ENCODE assay signal across 22 mouse cellular contexts in the genomic region with DNA sequence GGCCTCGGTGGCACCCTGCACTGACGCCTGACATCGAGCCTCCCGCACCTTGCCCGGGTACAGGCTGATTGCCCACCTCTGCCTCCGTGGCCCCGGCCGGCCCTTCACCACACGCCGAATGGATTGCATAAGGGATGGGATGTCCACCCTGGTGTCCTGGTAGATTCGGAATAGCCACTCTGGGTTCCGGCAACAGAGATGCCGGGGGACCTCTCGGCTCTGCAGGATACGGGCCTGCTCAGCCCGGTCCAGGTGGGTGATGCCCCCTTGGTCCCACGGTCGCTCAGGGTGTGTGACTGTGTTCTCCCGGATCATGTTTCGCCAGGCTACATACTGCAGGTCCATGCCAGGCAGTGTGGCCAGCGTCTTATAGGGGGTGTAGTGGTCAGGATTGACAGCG. TPM values are rescaled to one million over a fixed set of nuclear protein-coding genes. Genes with fewer than 3 reads are reported as not detected.
A peak's percentile ranks its signal among the peaks of the same experiment; 100 is the strongest.
DNase-seq lines count a peak whose midpoint lies in the region; ATAC-seq and TF ChIP-seq lines count a peak whose summit lies in the region.
"Had no signal": no experiment of that assay in that cellular context is flagged by ENCODE, and none has a peak within 500 bp of the region (broad histone marks: within the 10 kb centered on the region; RNA-seq: fewer than 3 reads in every experiment).

No protein-coding gene starts in this region.

- ATAC-seq in forebrain, postnatal 0 days: no peak
- no peak for ATAC-seq in forebrain, embryonic 11.5 days (replicated peaks; ENCODE audit: low FRiP score)
- ATAC-seq in kidney, embryonic 14.5 days (ENCODE audit: low FRiP score, low TSS enrichment): 0 out of 2 replicates have a peak, but pooled peaks have one; percentile 13
- ATAC-seq in neural tube, embryonic 15.5 days (ENCODE audit: low FRiP score): no peak
- ATAC-seq: activated CD4-positive, CD25-positive, alpha-beta regulatory T cell, adult 4 months; CD4-positive, CD25-positive, alpha-beta regulatory T cell, adult 4 months; forebrain, embryonic 14.5 days; forebrain, embryonic 16.5 days; Patski had no signal

- no peak overlapping the region for H3K4me3 ChIP-seq in forebrain, postnatal 0 days (ENCODE audit: low read depth, low read length)
- no peak overlapping the region for H3K4me3 ChIP-seq in forebrain, embryonic 11.5 days (ENCODE audit: low read depth, low read length)
- H3K4me3 ChIP-seq in kidney, embryonic 14.5 days (ENCODE audit: low read length): no peak overlapping the region
- no peak overlapping the region for H3K4me3 ChIP-seq in neural tube, embryonic 15.5 days (replicated peaks)
- H3K4me3 ChIP-seq: embryonic facial prominence, embryonic 10.5 days; embryonic facial prominence, embryonic 12.5 days; forebrain, embryonic 12.5 days had no signal

- H3K9ac ChIP-seq in forebrain, postnatal 0 days: 0 out of 2 replicates have a peak overlapping the region, but pooled peaks have one; percentile 10
- no peak overlapping the region for H3K9ac ChIP-seq in forebrain, embryonic 11.5 days (ENCODE audit: low read length)
- no peak overlapping the region for H3K9ac ChIP-seq in kidney, embryonic 14.5 days (ENCODE audit: low read depth, low read length)
- H3K9ac ChIP-seq in neural tube, embryonic 15.5 days (replicated peaks): no peak overlapping the region
- H3K9ac ChIP-seq: embryonic facial prominence, embryonic 12.5 days; forebrain, embryonic 12.5 days had no signal

- peaks cover 12% of the 10 kb centered on the region for H3K36me3 ChIP-seq in forebrain, postnatal 0 days (ENCODE audit: insufficient read depth)
- H3K36me3 ChIP-seq in forebrain, embryonic 11.5 days (ENCODE audit: control insufficient read depth, insufficient read depth, low read length): no peaks in the 10 kb centered on the region
- no peaks in the 10 kb centered on the region; the same call in 1 of the 2 replicates for H3K36me3 ChIP-seq in kidney, embryonic 14.5 days (ENCODE audit: control insufficient read depth, insufficient read depth, low read length)
- H3K36me3 ChIP-seq in neural tube, embryonic 15.5 days: peaks cover 10% of the 10 kb centered on the region
- H3K36me3 ChIP-seq: G1E had no signal

- no peak overlapping the region for H3K27ac ChIP-seq in forebrain, postnatal 0 days (ENCODE audit: low read depth, low read length)
- no peak overlapping the region for H3K27ac ChIP-seq in forebrain, embryonic 11.5 days (ENCODE audit: low read depth, low read length)
- no peak overlapping the region for H3K27ac ChIP-seq in kidney, embryonic 14.5 days (ENCODE audit: low read depth, low read length)
- H3K27ac ChIP-seq in neural tube, embryonic 15.5 days (replicated peaks): 0 out of 2 replicates have a peak overlapping the region, but pooled peaks have one; percentile 4
- H3K27ac ChIP-seq: embryonic facial prominence, embryonic 10.5 days; embryonic facial prominence, embryonic 12.5 days; forebrain, embryonic 12.5 days had no signal

- H3K4me2 ChIP-seq in forebrain, postnatal 0 days (ENCODE audit: low read depth): no peak overlapping the region
- no peak overlapping the region for H3K4me2 ChIP-seq in forebrain, embryonic 11.5 days (ENCODE audit: low read depth, low read length, severe bottlenecking)
- H3K4me2 ChIP-seq in kidney, embryonic 14.5 days (replicated peaks; ENCODE audit: low read depth, low read length): no peak overlapping the region
- no peak overlapping the region for H3K4me2 ChIP-seq in neural tube, embryonic 15.5 days
- H3K4me2 ChIP-seq: embryonic facial prominence, embryonic 12.5 days; forebrain, embryonic 12.5 days had no signal

- H3K4me1 ChIP-seq in forebrain, postnatal 0 days (ENCODE audit: insufficient read depth): no peaks in the 10 kb centered on the region
- no peaks in the 10 kb centered on the region for H3K4me1 ChIP-seq in forebrain, embryonic 11.5 days (replicated peaks; ENCODE audit: control insufficient read depth, insufficient read depth, low read length)
- H3K4me1 ChIP-seq in kidney, embryonic 14.5 days (ENCODE audit: control insufficient read depth, insufficient read depth, low read length): 0 out of 2 replicates have a peak, but pooled peaks cover 4% of the 10 kb centered on the region
- peaks cover 15% of the 10 kb centered on the region for H3K4me1 ChIP-seq in neural tube, embryonic 15.5 days

- H3K27me3 ChIP-seq in forebrain, postnatal 0 days (ENCODE audit: insufficient read depth, low read length): no peaks in the 10 kb centered on the region
- no peaks in the 10 kb centered on the region for H3K27me3 ChIP-seq in forebrain, embryonic 11.5 days (ENCODE audit: control insufficient read depth, insufficient read depth, low read length)
- H3K27me3 ChIP-seq in kidney, embryonic 14.5 days (ENCODE audit: control insufficient read depth, insufficient read depth, low read length): no peaks in the 10 kb centered on the region
- H3K27me3 ChIP-seq in neural tube, embryonic 15.5 days (replicated peaks): no peaks in the 10 kb centered on the region
- H3K27me3 ChIP-seq: embryonic facial prominence, embryonic 12.5 days; forebrain, embryonic 12.5 days; Patski had no signal

- DNase-seq in forebrain, postnatal 0 days: no peak
- no peak for DNase-seq in forebrain, embryonic 11.5 days (ENCODE audit: low spot score)
- DNase-seq in kidney, postnatal 25 days: no peak
- no peak for DNase-seq in neural tube, embryonic 10.5 days (ENCODE audit: extremely low spot score, low spot score)
- DNase-seq: adrenal gland, adult 8-10 months; adrenal gland, postnatal 14 days; adrenal gland, postnatal 36 days; B cell, adult 2 months; cerebellum, adult 2 months; cerebellum, adult 9-10 months had no signal

- 94% methylated on average over 22 of the region's 22 CpGs for WGBS in forebrain, postnatal 0 days
- WGBS in forebrain, embryonic 11.5 days: 95% methylated on average over 22 of the region's 22 CpGs
- WGBS in kidney, embryonic 14.5 days: 88% methylated on average over 22 of the region's 22 CpGs
- WGBS in neural tube, embryonic 15.5 days: 95% methylated on average over 22 of the region's 22 CpGs

- H3K9me3 ChIP-seq in forebrain, postnatal 0 days (ENCODE audit: low read length): no peaks in the 10 kb centered on the region
- no peaks in the 10 kb centered on the region for H3K9me3 ChIP-seq in forebrain, embryonic 11.5 days (ENCODE audit: control insufficient read depth, low read length)
- no peaks in the 10 kb centered on the region for H3K9me3 ChIP-seq in kidney, embryonic 14.5 days (ENCODE audit: control insufficient read depth, low read length)
- H3K9me3 ChIP-seq in neural tube, embryonic 15.5 days (replicated peaks): no peaks in the 10 kb centered on the region
- H3K9me3 ChIP-seq: embryonic facial prominence, embryonic 10.5 days; embryonic facial prominence, embryonic 12.5 days; forebrain, embryonic 12.5 days; G1E had no signal

- TF ChIP-seq CTCF in forebrain, postnatal 0 days (IDR thresholded peaks at IDR 0.05; ENCODE audit: low read depth): no peak

RNA-seq across cellular contexts. Expression of a gene that starts 14.7 kb away (rescaled TPM):
- total RNA-seq in forebrain, postnatal 0 days (2014; rRNA removed): 64.6 and 85.7 TPM in 2 replicates
- 28.3 and 35.6 TPM in 2 replicates for polyA plus RNA-seq in forebrain, postnatal 0 days (2015; fragmentation: Nextera tagmentation; extraction: Ambion mirVana)
- 12.9 and 14.6 TPM in 2 replicates for polyA plus RNA-seq in forebrain, embryonic 11.5 days (2014; fragmentation: Nextera tagmentation; extraction: Ambion mirVana)
- polyA plus RNA-seq in kidney, embryonic 14.5 days (2014; fragmentation: Nextera tagmentation; extraction: Ambion mirVana): 8.6 and 11.6 TPM in 2 replicates
- polyA plus RNA-seq in neural tube, embryonic 15.5 days (2015; fragmentation: Nextera tagmentation; extraction: Ambion mirVana): 34.3 and 37.8 TPM in 2 replicates
- total RNA-seq: CH12.LX had no signal
- polyA plus RNA-seq: activated CD4-positive, CD25-positive, alpha-beta regulatory T cell, adult 4 months; CD4-positive, CD25-positive, alpha-beta regulatory T cell, adult 4 months; G1E had no signal

RNA-seq across cellular contexts. Expression of a gene that starts 31.4 kb away (rescaled TPM):
- total RNA-seq in forebrain, postnatal 0 days (2014; rRNA removed): 2.5 and 5.7 TPM in 2 replicates
- 1.3 and 1.6 TPM in 2 replicates for polyA plus RNA-seq in forebrain, postnatal 0 days (2015; fragmentation: Nextera tagmentation; extraction: Ambion mirVana)
- 0.31 and 0.40 TPM in 2 replicates for polyA plus RNA-seq in forebrain, embryonic 11.5 days (2014; fragmentation: Nextera tagmentation; extraction: Ambion mirVana)
- 0.73 and 1.0 TPM in 2 replicates for polyA plus RNA-seq in kidney, embryonic 14.5 days (2014; fragmentation: Nextera tagmentation; extraction: Ambion mirVana)
- 1.9 and 2.4 TPM in 2 replicates for polyA plus RNA-seq in neural tube, embryonic 15.5 days (2015; fragmentation: Nextera tagmentation; extraction: Ambion mirVana)
- total RNA-seq: G1E had no signal
- polyA plus RNA-seq: activated CD4-positive, CD25-positive, alpha-beta regulatory T cell, adult 4 months; G1E had no signal
